Mouse (Mus musculus): ENCODE measurements around the gene Mcu. TPM values are rescaled to one million over a fixed set of nuclear protein-coding genes. Genes with fewer than 3 reads are reported as not detected.

The Mcu gene
- polyA plus RNA-seq, 1 experiment from 2014 or later: 14.6 TPM

- H3K4me2 ChIP-seq: no peak overlapping the region
- no peak overlapping the region for H3K4me3 ChIP-seq
- no peak overlapping the region for H3K27ac ChIP-seq
- H3K36me3 ChIP-seq: no peaks in the 10 kb centered on the region
- H3K4me1 ChIP-seq: peaks cover 25% of the 10 kb centered on the region
- no peak overlapping the region for H3K9ac ChIP-seq
- 28% methylated on average over 3 of the region's 3 CpGs for WGBS (ENCODE audit: insufficient replicate concordance)
- no peaks in the 10 kb centered on the region for H3K9me3 ChIP-seq (replicated peaks)
- no peaks in the 10 kb centered on the region for H3K27me3 ChIP-seq (replicated peaks)
- ATAC-seq: no peak
Measured at GRCm38 (mm10) chr10:59444106-59444505, 172.4 kb downstream of the Mcu start.

- no peaks in the 10 kb centered on the region; the same call in 1 of the 2 replicates for H3K27me3 ChIP-seq (replicated peaks)
- H3K4me3 ChIP-seq: no peak overlapping the region
- no peak overlapping the region for H3K27ac ChIP-seq
- no peak overlapping the region for H3K4me2 ChIP-seq
- peaks cover 25% of the 10 kb centered on the region for H3K4me1 ChIP-seq
- H3K9me3 ChIP-seq (replicated peaks): no peaks in the 10 kb centered on the region
- no peak for ATAC-seq
- WGBS (ENCODE audit: insufficient replicate concordance): 7% methylated on average over 7 of the region's 7 CpGs
- H3K36me3 ChIP-seq: no peaks in the 10 kb centered on the region
- H3K9ac ChIP-seq: no peak overlapping the region
Measured at GRCm38 (mm10) chr10:59443212-59443611, 173.3 kb downstream of the Mcu start.

GRCm38 (mm10) chr10:59441735-59442134 is 174.8 kb downstream of the Mcu start, which contains the start of gene Oit3:
Oit3 (minus strand) TSS chr10:59441778.
- Histone ChIP-seq H3K4me1 (peaks cover 20% of the 10 kb centered on the region), H3K27ac (no peak within 1 kb of the TSS), H3K36me3 (no peaks in the 10 kb centered on the region), H3K27me3 (replicated peaks) (no peaks in the 10 kb centered on the region; the same call in 1 of the 2 replicates), H3K4me3 (peak within 1 kb of the TSS; percentile 8; the same call in 1 of the 2 replicates), H3K9me3 (replicated peaks) (no peaks in the 10 kb centered on the region), H3K4me2 (no peak within 1 kb of the TSS), H3K9ac (no peak within 1 kb of the TSS)
- 52% methylated on average over 11 of the region's 11 CpGs for WGBS (ENCODE audit: insufficient replicate concordance)
- no peak for ATAC-seq

- no peak for ATAC-seq
- Histone ChIP-seq H3K9ac (no peak overlapping the region), H3K36me3 (no peaks in the 10 kb centered on the region), H3K4me1 (peaks cover 20% of the 10 kb centered on the region), H3K4me3 (peak overlapping the region; percentile 8; the same call in 1 of the 2 replicates), H3K4me2 (no peak overlapping the region), H3K27me3 (replicated peaks) (no peaks in the 10 kb centered on the region; the same call in 1 of the 2 replicates), H3K27ac (no peak overlapping the region), H3K9me3 (replicated peaks) (no peaks in the 10 kb centered on the region)
- 36% methylated on average over 6 of the region's 6 CpGs for WGBS (ENCODE audit: insufficient replicate concordance)
Measured at GRCm38 (mm10) chr10:59440177-59440576, 176.3 kb downstream of the Mcu start.

GRCm38 (mm10) chr10:59439508-59439931 is 177.0 kb downstream of the Mcu start:
- WGBS (ENCODE audit: insufficient replicate concordance): 53% methylated on average over 5 of the region's 5 CpGs
- no peak for ATAC-seq
- Histone ChIP-seq H3K4me3 (no peak overlapping the region), H3K4me1 (peaks cover 16% of the 10 kb centered on the region), H3K27me3 (replicated peaks) (no peaks in the 10 kb centered on the region; the same call in 1 of the 2 replicates), H3K9me3 (replicated peaks) (no peaks in the 10 kb centered on the region), H3K27ac (no peak overlapping the region), H3K4me2 (no peak overlapping the region), H3K36me3 (no peaks in the 10 kb centered on the region), H3K9ac (no peak overlapping the region)

- no peak overlapping the region for H3K4me3 ChIP-seq
- H3K27me3 ChIP-seq (replicated peaks): no peaks in the 10 kb centered on the region; the same call in 1 of the 2 replicates
- WGBS (ENCODE audit: insufficient replicate concordance): 81% methylated on average over 12 of the region's 12 CpGs
- ATAC-seq: no peak
- peaks cover 8% of the 10 kb centered on the region for H3K4me1 ChIP-seq
- no peak overlapping the region for H3K4me2 ChIP-seq
- no peak overlapping the region for H3K27ac ChIP-seq
- H3K9me3 ChIP-seq (replicated peaks): no peaks in the 10 kb centered on the region
- no peaks in the 10 kb centered on the region for H3K36me3 ChIP-seq
- H3K9ac ChIP-seq: no peak overlapping the region
Measured at GRCm38 (mm10) chr10:59438651-59439050, 177.8 kb downstream of the Mcu start.

- WGBS (ENCODE audit: insufficient replicate concordance): 86% methylated on average over 18 of the region's 18 CpGs
- no peaks in the 10 kb centered on the region; the same call in 1 of the 2 replicates for H3K27me3 ChIP-seq (replicated peaks)
- H3K36me3 ChIP-seq: no peaks in the 10 kb centered on the region
- no peak overlapping the region for H3K4me3 ChIP-seq
- no peak overlapping the region for H3K9ac ChIP-seq
- H3K9me3 ChIP-seq (replicated peaks): no peaks in the 10 kb centered on the region
- no peak for ATAC-seq
- H3K27ac ChIP-seq: no peak overlapping the region
- H3K4me2 ChIP-seq: no peak overlapping the region
- peaks cover 7% of the 10 kb centered on the region for H3K4me1 ChIP-seq
Measured at GRCm38 (mm10) chr10:59435746-59436145, 180.7 kb downstream of the Mcu start.

GRCm38 (mm10) chr10:59430701-59431218 is 185.7 kb downstream of the Mcu start:
- H3K4me3 ChIP-seq: no peak overlapping the region
- no peaks in the 10 kb centered on the region for H3K27me3 ChIP-seq (replicated peaks)
- no peak overlapping the region for H3K27ac ChIP-seq
- WGBS (ENCODE audit: insufficient replicate concordance): 5% methylated on average over 6 of the region's 6 CpGs
- no peak overlapping the region for H3K4me2 ChIP-seq
- ATAC-seq: peak; percentile 65
- peaks cover 14% of the 10 kb centered on the region for H3K4me1 ChIP-seq
- H3K9me3 ChIP-seq (replicated peaks): no peaks in the 10 kb centered on the region
- no peaks in the 10 kb centered on the region for H3K36me3 ChIP-seq
- no peak overlapping the region for H3K9ac ChIP-seq

- no peaks in the 10 kb centered on the region for H3K27me3 ChIP-seq (replicated peaks)
- H3K36me3 ChIP-seq: no peaks in the 10 kb centered on the region
- no peak overlapping the region for H3K4me2 ChIP-seq
- ATAC-seq: no peak
- no peaks in the 10 kb centered on the region for H3K9me3 ChIP-seq (replicated peaks)
- H3K4me3 ChIP-seq: no peak overlapping the region
- H3K9ac ChIP-seq: no peak overlapping the region
- peaks cover 14% of the 10 kb centered on the region for H3K4me1 ChIP-seq
- no peak overlapping the region for H3K27ac ChIP-seq
- 72% methylated on average over 16 of the region's 16 CpGs for WGBS (ENCODE audit: insufficient replicate concordance)
Measured at GRCm38 (mm10) chr10:59429448-59430135, 186.9 kb downstream of the Mcu start.

- Histone ChIP-seq H3K4me1 (peaks cover 14% of the 10 kb centered on the region), H3K9ac (no peak overlapping the region), H3K4me2 (no peak overlapping the region), H3K27me3 (replicated peaks) (no peaks in the 10 kb centered on the region), H3K36me3 (peaks cover 9% of the 10 kb centered on the region), H3K27ac (no peak overlapping the region), H3K9me3 (replicated peaks) (no peaks in the 10 kb centered on the region), H3K4me3 (no peak overlapping the region)
- 70% methylated on average over 4 of the region's 4 CpGs for WGBS (ENCODE audit: insufficient replicate concordance)
- no peak for ATAC-seq
Measured at GRCm38 (mm10) chr10:59426371-59426770, 190.1 kb downstream of the Mcu start.

- Histone ChIP-seq H3K4me1 (peaks cover 4% of the 10 kb centered on the region), H3K27ac (no peak overlapping the region), H3K27me3 (replicated peaks) (no peaks in the 10 kb centered on the region), H3K4me2 (no peak overlapping the region), H3K9me3 (replicated peaks) (no peaks in the 10 kb centered on the region), H3K4me3 (no peak overlapping the region), H3K9ac (no peak overlapping the region), H3K36me3 (peaks cover 9% of the 10 kb centered on the region)
- ATAC-seq: no peak
- WGBS (ENCODE audit: insufficient replicate concordance): 73% methylated on average over 7 of the region's 7 CpGs
Measured at GRCm38 (mm10) chr10:59425369-59425768, 191.1 kb downstream of the Mcu start.

- H3K4me1 ChIP-seq: no peaks in the 10 kb centered on the region
- H3K4me2 ChIP-seq: no peak overlapping the region
- peaks cover 9% of the 10 kb centered on the region for H3K36me3 ChIP-seq
- no peaks in the 10 kb centered on the region for H3K9me3 ChIP-seq (replicated peaks)
- H3K27ac ChIP-seq: no peak overlapping the region
- H3K9ac ChIP-seq: no peak overlapping the region
- ATAC-seq: no peak
- H3K27me3 ChIP-seq (replicated peaks): no peaks in the 10 kb centered on the region
- H3K4me3 ChIP-seq: no peak overlapping the region
- 48% methylated on average over 3 of the region's 3 CpGs for WGBS (ENCODE audit: insufficient replicate concordance)
Measured at GRCm38 (mm10) chr10:59424453-59424852, 192.0 kb downstream of the Mcu start.

Measured in liver, embryonic 12.5 days (tissue).